Mouse (Mus musculus) bone marrow, adult 2 months (tissue): ENCODE data around the gene Sh3rf3.

ENCODE experiments used
- CTCF ChIP-seq: fragments of 200-500 bp; IDR thresholded peaks from 2 replicates; pipeline ENCODE4 v1.5.1; 2011; ENCODE audit warnings: low read length, control low read depth; ENCODE audit not compliant: control insufficient read depth, insufficient read depth
- POLR2A ChIP-seq: fragments of 200-500 bp; IDR thresholded peaks from 2 replicates; pipeline ENCODE4 v1.6.1; 2011; ENCODE audit warnings: low read depth, mild to moderate bottlenecking, control low read depth, low read length, borderline replicate concordance; ENCODE audit not compliant: control insufficient read depth

- TF ChIP-seq CTCF (no peak), POLR2A (no peak)
Observed at GRCm38 (mm10) chr10:58935606-58936005, 122.4 kb downstream of the Sh3rf3 start.
